Mouse (Mus musculus) myocyte (in vitro differentiated cells): ENCODE data around the gene Itpr1. TPM values are rescaled to one million over a fixed set of nuclear protein-coding genes. Genes with fewer than 3 reads are reported as not detected.

Experiments used
- H3K27me3 ChIP-seq: one replicate; pipeline ENCODE4 v1.6.1; 2011; ENCODE audit not compliant: control insufficient read depth, insufficient read depth, insufficient read length
- H3K36me3 ChIP-seq: one replicate; pipeline ENCODE4 v1.6.1; 2011; ENCODE audit not compliant: control insufficient read depth, insufficient read depth
- H3K4me2 ChIP-seq: one replicate; pipeline ENCODE4 v1.6.1; 2011; ENCODE audit warnings: low read depth, control low read depth
- H3K4me3 ChIP-seq: one replicate; pipeline ENCODE4 v1.5.1; 2011; ENCODE audit warnings: mild to moderate bottlenecking, control low read depth, moderate library complexity
- H3K79me2 ChIP-seq: one replicate; pipeline ENCODE4 v1.6.1; 2011; ENCODE audit not compliant: control insufficient read depth, insufficient read depth
- H3ac ChIP-seq: one replicate; pipeline ENCODE4 v1.6.1; 2011; ENCODE audit not compliant: control insufficient read depth, insufficient read length
- CEBPB ChIP-seq: IDR thresholded peaks from 2 replicates; pipeline ENCODE4 v1.6.1; 2011; ENCODE audit warnings: mild to moderate bottlenecking, moderate library complexity; ENCODE audit not compliant: poor library complexity, insufficient read depth, severe bottlenecking
- E2F4 ChIP-seq: IDR thresholded peaks from one replicate; pipeline ENCODE4 v1.6.1; 2011; ENCODE audit warnings: mild to moderate bottlenecking, control low read depth, moderate library complexity; ENCODE audit not compliant: insufficient read depth
- MAX ChIP-seq: IDR thresholded peaks from one replicate; pipeline ENCODE4 v1.6.1; 2011; ENCODE audit warnings: low read depth, mild to moderate bottlenecking, control low read depth
- MYOD1 ChIP-seq, 3 experiments: IDR thresholded peaks; one replicate each; pipeline ENCODE4 v1.6.1; 2011; ENCODE audit warnings: control low read depth in 2 of 3, low read depth in 2 of 3, mild to moderate bottlenecking in 2 of 3, moderate library complexity in 1 of 3; ENCODE audit not compliant: insufficient read length in 2 of 3, control insufficient read depth in 1 of 3
- MYOG ChIP-seq, 3 experiments: IDR thresholded peaks; one replicate each; pipeline ENCODE4 v1.6.1; 2011; ENCODE audit warnings: control low read depth in 2 of 3, low read depth in 2 of 3, mild to moderate bottlenecking in 2 of 3; ENCODE audit not compliant: insufficient read length in 2 of 3, control insufficient read depth in 1 of 3, insufficient read depth in 1 of 3
- POLR2A ChIP-seq: IDR thresholded peaks from one replicate; pipeline ENCODE4 v1.6.1; 2011; ENCODE audit warnings: low read depth, mild to moderate bottlenecking, control low read depth, moderate library complexity; ENCODE audit not compliant: insufficient read length
- POLR2AphosphoS2 ChIP-seq: IDR thresholded peaks from one replicate; pipeline ENCODE4 v1.6.1; 2011; ENCODE audit warnings: low read depth, control low read depth; ENCODE audit not compliant: insufficient read length
- REST ChIP-seq: IDR thresholded peaks from one replicate; pipeline ENCODE4 v1.6.1; 2011; ENCODE audit warnings: mild to moderate bottlenecking, control low read depth, moderate library complexity; ENCODE audit not compliant: insufficient read depth, insufficient read length
- SRF ChIP-seq: IDR thresholded peaks from one replicate; pipeline ENCODE4 v1.6.1; 2011; ENCODE audit warnings: low read depth; ENCODE audit not compliant: control insufficient read depth, insufficient read length
- TCF12 ChIP-seq: IDR thresholded peaks from one replicate; pipeline ENCODE4 v1.6.1; 2011; ENCODE audit warnings: mild to moderate bottlenecking, control low read depth; ENCODE audit not compliant: poor library complexity, insufficient read depth, severe bottlenecking
- TCF3 ChIP-seq: IDR thresholded peaks from one replicate; pipeline ENCODE4 v1.6.1; 2011; ENCODE audit warnings: low read depth, control low read depth; ENCODE audit not compliant: insufficient read length
- USF1 ChIP-seq: IDR thresholded peaks from one replicate; pipeline ENCODE4 v1.6.1; 2011; ENCODE audit warnings: low read depth, mild to moderate bottlenecking, control low read depth, moderate library complexity
- polyA plus RNA-seq: library from polyadenylated mRNA; unstranded; fragments of >200 nt; fragmentation: generic; extraction: Trizol; gene quantifications from one replicate; pipeline ENCODE4 v1.2.1, GENCODE M21; 2012; ENCODE audit warnings: missing spikeins

Itpr1 gene
- polyA plus RNA-seq, 1 experiment, result 3.1 TPM

DNA sequence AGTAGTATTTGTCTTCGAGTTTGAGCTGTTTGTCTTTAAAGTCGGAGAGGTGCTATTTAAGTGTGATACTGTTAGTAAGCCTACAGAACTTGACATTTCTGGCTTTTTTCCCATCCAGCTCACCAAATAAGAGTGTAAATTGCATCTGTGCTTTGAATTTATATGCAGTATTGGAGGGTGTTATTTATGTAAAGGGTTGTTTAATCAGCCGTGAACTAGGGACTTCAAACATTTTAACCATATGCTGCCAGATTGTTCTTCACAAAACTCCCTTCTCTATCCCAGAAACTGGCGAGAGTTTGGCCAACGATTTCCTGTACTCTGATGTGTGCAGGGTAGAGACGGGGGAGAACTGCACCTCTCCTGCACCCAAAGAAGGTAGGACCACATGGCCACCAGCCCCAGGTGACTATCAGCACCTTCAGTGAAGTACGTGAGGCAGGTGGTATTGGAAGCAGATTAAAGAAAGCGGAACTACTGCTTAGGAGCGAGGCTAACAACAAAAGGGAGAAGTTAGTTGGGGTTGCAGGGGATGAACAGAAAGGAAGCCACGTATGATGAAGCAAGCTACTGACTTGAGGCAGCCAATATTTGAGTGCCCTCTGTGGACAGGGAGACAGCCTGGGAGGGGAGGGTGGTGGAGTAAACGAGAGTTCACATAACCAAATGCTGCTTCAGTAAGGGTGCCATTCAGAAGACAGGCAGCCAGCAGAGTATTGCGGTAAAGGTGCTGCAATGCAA lies 304.5 kb downstream of the Itpr1 start:
- Histone ChIP-seq H3K36me3 (no peaks in the 10 kb centered on the region), H3K4me3 (no peak overlapping the region), H3K4me2 (no peak overlapping the region), H3K27me3 (no peaks in the 10 kb centered on the region), H3ac (no peak overlapping the region), H3K79me2 (no peaks in the 10 kb centered on the region)
- no peak for TF ChIP-seq USF1

DNA sequence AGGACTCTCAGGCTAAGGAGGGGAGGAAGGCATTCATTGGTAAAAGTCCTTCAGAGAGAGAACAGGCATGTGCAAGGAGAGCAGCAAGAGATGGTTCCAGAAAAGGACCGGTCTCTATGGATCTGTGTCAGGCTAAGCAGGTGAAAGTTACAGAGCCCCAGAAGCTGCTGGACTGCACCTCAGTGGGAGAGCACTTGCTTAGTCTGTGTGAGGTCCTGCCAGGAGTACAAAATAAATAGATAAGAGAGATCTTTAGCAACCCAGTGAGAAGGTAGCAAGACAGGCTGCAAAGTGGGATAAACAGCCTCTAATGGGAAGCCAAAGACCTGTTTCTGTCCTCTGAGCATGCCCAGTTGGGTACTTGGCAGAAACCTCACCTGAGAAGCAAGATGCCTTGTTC lies 305.1 kb downstream of the Itpr1 start:
- no peaks in the 10 kb centered on the region for H3K36me3 ChIP-seq
- no peaks in the 10 kb centered on the region for H3K79me2 ChIP-seq
- TF ChIP-seq POLR2AphosphoS2, result no peak
- no peak for TF ChIP-seq MAX
- TF ChIP-seq REST, result no peak
- no peak for TF ChIP-seq CEBPB
- no peak for TF ChIP-seq TCF12
- no peak for TF ChIP-seq TCF3
- TF ChIP-seq MYOD1 (IDR thresholded peaks at IDR 0.05; ENCODE audit: control insufficient read depth in 1 of 3, insufficient read length in 2 of 3, low read depth in 2 of 3), result no peak
- no peak for TF ChIP-seq E2F4
- TF ChIP-seq USF1, result no peak
- TF ChIP-seq POLR2A, result no peak
- no peak for TF ChIP-seq SRF
- no peak for TF ChIP-seq MYOG (IDR thresholded peaks at IDR 0.05; ENCODE audit: control insufficient read depth in 1 of 3, insufficient read depth in 1 of 3, insufficient read length in 2 of 3, low read depth in 2 of 3)
- no peak overlapping the region for H3ac ChIP-seq
- H3K4me3 ChIP-seq, result no peak overlapping the region
- no peaks in the 10 kb centered on the region for H3K27me3 ChIP-seq
- peak overlapping the region; percentile 34 for H3K4me2 ChIP-seq

DNA sequence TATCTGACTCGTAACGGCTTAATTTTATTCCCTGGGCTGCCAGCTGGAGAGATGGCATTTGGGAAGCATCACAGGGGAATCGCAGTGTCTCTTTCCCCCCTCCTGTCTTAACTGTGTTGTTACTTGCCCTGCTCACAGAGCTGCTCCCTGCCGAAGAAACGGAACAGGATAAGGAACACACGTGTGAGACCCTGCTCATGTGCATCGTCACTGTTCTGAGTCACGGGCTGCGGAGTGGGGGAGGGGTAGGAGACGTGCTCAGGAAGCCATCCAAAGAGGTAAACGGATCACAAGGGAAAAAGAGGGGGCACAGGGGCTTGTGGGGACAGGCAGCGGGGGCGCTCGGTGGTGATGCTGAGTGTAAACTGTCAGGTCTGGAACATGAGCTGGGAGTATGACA lies 305.7 kb downstream of the Itpr1 start:
- TF ChIP-seq MYOD1 (IDR thresholded peaks at IDR 0.05; ENCODE audit: control insufficient read depth in 1 of 3, insufficient read length in 2 of 3, low read depth in 2 of 3), result no peak
- TF ChIP-seq CEBPB, result no peak
- no peak for TF ChIP-seq SRF
- no peak for TF ChIP-seq REST
- no peak for TF ChIP-seq MAX
- no peak for TF ChIP-seq TCF12
- no peak for TF ChIP-seq MYOG (IDR thresholded peaks at IDR 0.05; ENCODE audit: control insufficient read depth in 1 of 3, insufficient read depth in 1 of 3, insufficient read length in 2 of 3, low read depth in 2 of 3)
- no peak for TF ChIP-seq POLR2AphosphoS2
- no peak for TF ChIP-seq TCF3
- TF ChIP-seq USF1, result no peak
- no peak for TF ChIP-seq E2F4
- no peak for TF ChIP-seq POLR2A
- Histone ChIP-seq H3K4me2 (peak overlapping the region; percentile 34), H3K27me3 (no peaks in the 10 kb centered on the region), H3ac (no peak overlapping the region), H3K79me2 (no peaks in the 10 kb centered on the region), H3K4me3 (no peak overlapping the region), H3K36me3 (no peaks in the 10 kb centered on the region)

DNA sequence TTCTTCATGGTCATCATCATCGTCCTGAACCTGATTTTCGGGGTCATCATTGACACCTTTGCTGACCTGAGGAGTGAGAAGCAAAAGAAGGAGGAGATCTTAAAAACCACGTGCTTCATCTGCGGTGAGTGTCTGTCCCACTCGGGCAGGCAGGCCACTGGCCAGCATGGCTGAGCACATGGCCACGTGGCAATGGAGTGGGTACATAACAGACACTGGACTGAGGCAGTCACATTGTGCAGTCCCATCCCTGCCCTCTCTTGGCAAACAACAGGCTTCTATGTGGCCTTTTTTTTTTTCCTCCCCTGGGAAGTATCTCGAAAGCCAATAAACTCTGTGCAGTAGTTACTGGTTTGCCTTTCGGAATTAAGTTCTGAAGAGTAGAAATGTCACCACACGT lies 306.4 kb downstream of the Itpr1 start:
- H3K36me3 ChIP-seq, result no peaks in the 10 kb centered on the region

More for the DNA sequence above, 306.4 kb downstream of the Itpr1 start:
- no peak overlapping the region for H3K4me2 ChIP-seq
- H3K4me3 ChIP-seq, result no peak overlapping the region
- no peaks in the 10 kb centered on the region for H3K79me2 ChIP-seq
- TF ChIP-seq POLR2AphosphoS2 (no peak), MYOG (IDR thresholded peaks at IDR 0.05; ENCODE audit: control insufficient read depth in 1 of 3, insufficient read depth in 1 of 3, insufficient read length in 2 of 3, low read depth in 2 of 3) (no peak), MYOD1 (IDR thresholded peaks at IDR 0.05; ENCODE audit: control insufficient read depth in 1 of 3, insufficient read length in 2 of 3, low read depth in 2 of 3) (no peak), TCF12 (no peak), TCF3 (no peak), SRF (no peak), POLR2A (no peak), MAX (no peak), USF1 (no peak), E2F4 (no peak), REST (no peak), CEBPB (no peak)
- H3K27me3 ChIP-seq, result no peaks in the 10 kb centered on the region
- H3ac ChIP-seq, result no peak overlapping the region
